34 mouse cellular contexts compared by ENCODE assay signal in genomic region chr16:88847363-88847762, GRCm38 (mm10). TPM values are rescaled to one million over a fixed set of nuclear protein-coding genes. Genes with fewer than 3 reads are reported as not detected.
DNase-seq lines count a peak whose midpoint lies in the region; ATAC-seq and TF ChIP-seq lines count a peak whose summit lies in the region.
"Had no signal": no experiment of that assay in that cellular context is flagged by ENCODE, and none has a peak within 500 bp of the region (broad histone marks: within the 10 kb centered on the region; RNA-seq: fewer than 3 reads in every experiment).

No protein-coding gene starts in this region.

- H3K27ac ChIP-seq in kidney, adult 2 months (ENCODE audit: insufficient read depth, low read depth, low read length): no peak overlapping the region
- no peak overlapping the region for H3K27ac ChIP-seq in kidney, embryonic 15.5 days
- peak overlapping the region; percentile 80 for H3K27ac ChIP-seq in liver, postnatal 0 days (ENCODE audit: low read depth)
- no peak overlapping the region for H3K27ac ChIP-seq in liver, embryonic 12.5 days
- H3K27ac ChIP-seq: embryonic facial prominence, embryonic 10.5 days; embryonic facial prominence, embryonic 13.5 days; forebrain, embryonic 12.5 days; forebrain, embryonic 15.5 days; hindbrain, embryonic 12.5 days had no signal

- TF ChIP-seq POLR2A in kidney, adult 2 months (IDR thresholded peaks at IDR 0.05; ENCODE audit: low read depth, low read length): no peak

- no peaks in the 10 kb centered on the region for H3K4me1 ChIP-seq in kidney, adult 2 months (ENCODE audit: control insufficient read depth, insufficient read depth, low read length)
- no peaks in the 10 kb centered on the region for H3K4me1 ChIP-seq in kidney, embryonic 15.5 days
- peaks cover 2% of the 10 kb centered on the region; the same call in 1 of the 2 replicates for H3K4me1 ChIP-seq in liver, postnatal 0 days (ENCODE audit: insufficient read depth)
- H3K4me1 ChIP-seq in liver, embryonic 12.5 days: no peaks in the 10 kb centered on the region
- H3K4me1 ChIP-seq: embryonic facial prominence, embryonic 10.5 days; embryonic facial prominence, embryonic 13.5 days; forebrain, embryonic 12.5 days; forebrain, embryonic 15.5 days; hindbrain, embryonic 12.5 days had no signal

- no peak overlapping the region for H3K4me2 ChIP-seq in kidney, embryonic 15.5 days
- H3K4me2 ChIP-seq in liver, postnatal 0 days (ENCODE audit: low read depth, low read length): no peak overlapping the region
- H3K4me2 ChIP-seq in liver, embryonic 12.5 days: no peak overlapping the region
- H3K4me2 ChIP-seq: embryonic facial prominence, embryonic 13.5 days; forebrain, embryonic 12.5 days; forebrain, embryonic 15.5 days; heart, embryonic 11.5 days; hindbrain, embryonic 12.5 days had no signal

- H3K27me3 ChIP-seq in kidney, adult 2 months (replicated peaks; ENCODE audit: control insufficient read depth, insufficient read depth, low read length): no peaks in the 10 kb centered on the region
- H3K27me3 ChIP-seq in kidney, embryonic 15.5 days: no peaks in the 10 kb centered on the region
- no peaks in the 10 kb centered on the region for H3K27me3 ChIP-seq in liver, postnatal 0 days (ENCODE audit: insufficient read depth, low read length)
- H3K27me3 ChIP-seq in liver, embryonic 12.5 days (replicated peaks): no peaks in the 10 kb centered on the region
- H3K27me3 ChIP-seq: embryonic facial prominence, embryonic 13.5 days; forebrain, embryonic 12.5 days; forebrain, embryonic 15.5 days; hindbrain, embryonic 12.5 days had no signal

- H3K4me3 ChIP-seq in kidney, adult 2 months (ENCODE audit: insufficient read depth, low read depth, low read length): no peak overlapping the region
- no peak overlapping the region for H3K4me3 ChIP-seq in kidney, embryonic 15.5 days (replicated peaks)
- no peak overlapping the region for H3K4me3 ChIP-seq in liver, postnatal 0 days (ENCODE audit: low read depth, low read length)
- no peak overlapping the region for H3K4me3 ChIP-seq in liver, embryonic 12.5 days
- H3K4me3 ChIP-seq: embryonic facial prominence, embryonic 10.5 days; embryonic facial prominence, embryonic 13.5 days; erythroblast, embryonic 14.5 days; forebrain, embryonic 12.5 days; forebrain, embryonic 15.5 days; hindbrain, embryonic 12.5 days had no signal

- 0 out of 2 replicates have a peak, but pooled peaks have one; percentile 56 for ATAC-seq in kidney, embryonic 15.5 days (replicated peaks; ENCODE audit: low FRiP score)
- 0 out of 2 replicates have a peak, but pooled peaks have one; percentile 37 for ATAC-seq in liver, postnatal 0 days
- ATAC-seq in liver, embryonic 12.5 days: no peak
- ATAC-seq: activated CD4-positive, CD25-positive, alpha-beta regulatory T cell, adult 4 months; forebrain, embryonic 15.5 days had no signal

- WGBS in kidney, adult 2 months: 49% methylated on average over 1 of the region's 1 CpGs
- whole genome bisulfite sequencing in kidney, embryonic 15.5 days: 87% methylated on average over 1 of the region's 1 CpGs
- WGBS in liver, postnatal 0 days (ENCODE audit: insufficient replicate concordance): 64% methylated on average over 1 of the region's 1 CpGs
- WGBS in liver, embryonic 12.5 days (ENCODE audit: insufficient replicate concordance): 84% methylated on average over 1 of the region's 1 CpGs

- TF ChIP-seq CTCF in kidney, adult 2 months (conservative IDR thresholded peaks at IDR 0.05; ENCODE audit: insufficient read depth, insufficient read length, low read depth, low read length): no peak
- no peak for TF ChIP-seq CTCF in liver, postnatal 0 days (IDR thresholded peaks at IDR 0.05; ENCODE audit: low read depth)

- DNase-seq in kidney, adult 2 months: peak; percentile 67
- no peak for DNase-seq in kidney, postnatal 4 days
- DNase-seq in kidney, postnatal 10 days: no peak
- DNase-seq in liver, postnatal 0 days: no peak
- DNase-seq in gastrocnemius, adult 8-10 months (ENCODE audit: low spot score in 2 of 2): no peak
- DNase-seq: adrenal gland, adult 8-10 months; adrenal gland, postnatal 25 days; cerebellum, adult 11-12 months; cerebellum, adult 8-10 months; cerebellum, postnatal 10 days; cerebellum, postnatal 36 days; embryo, embryonic 11 days; gastrocnemius, postnatal 14 days; heart, adult 11 months had no signal

- H3K36me3 ChIP-seq in kidney, adult 2 months (ENCODE audit: control insufficient read depth, insufficient read depth, low read length): no peaks in the 10 kb centered on the region
- H3K36me3 ChIP-seq in kidney, embryonic 15.5 days: no peaks in the 10 kb centered on the region
- no peaks in the 10 kb centered on the region for H3K36me3 ChIP-seq in liver, postnatal 0 days (replicated peaks; ENCODE audit: insufficient read depth, low read length)
- no peaks in the 10 kb centered on the region for H3K36me3 ChIP-seq in liver, embryonic 12.5 days
- H3K36me3 ChIP-seq: embryonic facial prominence, embryonic 10.5 days; embryonic facial prominence, embryonic 13.5 days; forebrain, embryonic 12.5 days; forebrain, embryonic 15.5 days; hindbrain, embryonic 12.5 days had no signal

- no peak for TF ChIP-seq EP300 in liver, postnatal 0 days (IDR thresholded peaks at IDR 0.05; ENCODE audit: low read depth)

- no peak overlapping the region for H3K9ac ChIP-seq in kidney, embryonic 15.5 days
- no peak overlapping the region for H3K9ac ChIP-seq in liver, postnatal 0 days (replicated peaks)
- H3K9ac ChIP-seq in liver, embryonic 12.5 days: no peak overlapping the region
- H3K9ac ChIP-seq: embryonic facial prominence, embryonic 13.5 days; forebrain, embryonic 12.5 days; forebrain, embryonic 15.5 days; hindbrain, embryonic 12.5 days had no signal

- no peaks in the 10 kb centered on the region for H3K9me3 ChIP-seq in kidney, embryonic 15.5 days (replicated peaks)
- H3K9me3 ChIP-seq in liver, postnatal 0 days (ENCODE audit: low read length): no peaks in the 10 kb centered on the region
- no peaks in the 10 kb centered on the region for H3K9me3 ChIP-seq in liver, embryonic 12.5 days (replicated peaks)
- H3K9me3 ChIP-seq: embryonic facial prominence, embryonic 10.5 days; embryonic facial prominence, embryonic 13.5 days; forebrain, embryonic 12.5 days; forebrain, embryonic 15.5 days; hindbrain, embryonic 12.5 days had no signal

RNA-seq across cellular contexts. Expression of gene Krtap14, which starts 21.4 kb away (rescaled TPM):
- not detected in 2 replicates for polyA plus RNA-seq in kidney, adult 2 months (2012; rRNA removed)
- not detected in 2 replicates for polyA plus RNA-seq in kidney, embryonic 15.5 days (2015; fragmentation: Nextera tagmentation; extraction: Ambion mirVana)
- polyA plus RNA-seq in liver, postnatal 0 days (2015; fragmentation: Nextera tagmentation; extraction: Ambion mirVana): not detected in 2 replicates
- polyA plus RNA-seq in liver, embryonic 12.5 days (2016; fragmentation: Nextera tagmentation; extraction: Ambion mirVana): not detected in 2 replicates
- not detected for total RNA-seq in gastrocnemius, adult 8-10 months (2022)
- total RNA-seq: adrenal gland, adult 8-10 months; adrenal gland, postnatal 25 days; ES-E14; gastrocnemius, adult 18-20 months; gastrocnemius, postnatal 14 days; gastrocnemius, postnatal 4 days; heart, adult 8-10 months; heart, postnatal 25 days; hematopoietic stem cell, adult 5-6 weeks had no signal
- polyA plus RNA-seq: activated CD4-positive, CD25-positive, alpha-beta regulatory T cell, adult 4 months; brain, embryonic 14.5 days; cortical plate, adult 2 months; embryonic facial prominence, embryonic 10.5 days; embryonic facial prominence, embryonic 13.5 days; erythroblast, embryonic 14.5 days; forebrain, embryonic 12.5 days; forebrain, embryonic 15.5 days; heart, embryonic 11.5 days; heart, embryonic 14.5 days; heart, postnatal 0 days; hindbrain, embryonic 12.5 days had no signal

RNA-seq across cellular contexts. Expression of gene Krtap19-1, which starts 21.8 kb away (rescaled TPM):
- not detected in 2 replicates for polyA plus RNA-seq in kidney, adult 2 months (2012; rRNA removed)
- polyA plus RNA-seq in kidney, embryonic 15.5 days (2015; fragmentation: Nextera tagmentation; extraction: Ambion mirVana): not detected in 2 replicates
- not detected in 2 replicates for polyA plus RNA-seq in liver, postnatal 0 days (2015; fragmentation: Nextera tagmentation; extraction: Ambion mirVana)
- not detected in 2 replicates for polyA plus RNA-seq in liver, embryonic 12.5 days (2016; fragmentation: Nextera tagmentation; extraction: Ambion mirVana)
- total RNA-seq in gastrocnemius, adult 8-10 months (2022): not detected
- total RNA-seq: adrenal gland, adult 8-10 months; adrenal gland, postnatal 25 days; ES-E14; gastrocnemius, adult 18-20 months; gastrocnemius, postnatal 14 days; gastrocnemius, postnatal 4 days; heart, adult 8-10 months; heart, postnatal 25 days; hematopoietic stem cell, adult 5-6 weeks had no signal
- polyA plus RNA-seq: activated CD4-positive, CD25-positive, alpha-beta regulatory T cell, adult 4 months; brain, embryonic 14.5 days; cortical plate, adult 2 months; embryonic facial prominence, embryonic 10.5 days; embryonic facial prominence, embryonic 13.5 days; erythroblast, embryonic 14.5 days; forebrain, embryonic 12.5 days; forebrain, embryonic 15.5 days; heart, embryonic 11.5 days; heart, embryonic 14.5 days; heart, postnatal 0 days; hindbrain, embryonic 12.5 days had no signal

RNA-seq across cellular contexts. Expression of gene Krtap19-2, which starts 26.7 kb away (rescaled TPM):
- not detected in 2 replicates for polyA plus RNA-seq in kidney, adult 2 months (2012; rRNA removed)
- polyA plus RNA-seq in kidney, embryonic 15.5 days (2015; fragmentation: Nextera tagmentation; extraction: Ambion mirVana): not detected in 2 replicates
- not detected in 2 replicates for polyA plus RNA-seq in liver, postnatal 0 days (2015; fragmentation: Nextera tagmentation; extraction: Ambion mirVana)
- polyA plus RNA-seq in liver, embryonic 12.5 days (2016; fragmentation: Nextera tagmentation; extraction: Ambion mirVana): not detected in 2 replicates
- total RNA-seq in gastrocnemius, adult 8-10 months (2022): not detected
- total RNA-seq: adrenal gland, adult 8-10 months; adrenal gland, postnatal 25 days; ES-E14; gastrocnemius, adult 18-20 months; gastrocnemius, postnatal 14 days; gastrocnemius, postnatal 4 days; heart, adult 8-10 months; heart, postnatal 25 days; hematopoietic stem cell, adult 5-6 weeks had no signal
- polyA plus RNA-seq: activated CD4-positive, CD25-positive, alpha-beta regulatory T cell, adult 4 months; brain, embryonic 14.5 days; cortical plate, adult 2 months; embryonic facial prominence, embryonic 10.5 days; embryonic facial prominence, embryonic 13.5 days; erythroblast, embryonic 14.5 days; forebrain, embryonic 12.5 days; forebrain, embryonic 15.5 days; heart, embryonic 11.5 days; heart, embryonic 14.5 days; heart, postnatal 0 days; hindbrain, embryonic 12.5 days had no signal

RNA-seq across cellular contexts. Expression of gene Krtap15, which starts 27.3 kb away (rescaled TPM):
- polyA plus RNA-seq in kidney, adult 2 months (2012; rRNA removed): not detected in 2 replicates
- polyA plus RNA-seq in kidney, embryonic 15.5 days (2015; fragmentation: Nextera tagmentation; extraction: Ambion mirVana): not detected in 2 replicates
- polyA plus RNA-seq in liver, postnatal 0 days (2015; fragmentation: Nextera tagmentation; extraction: Ambion mirVana): not detected in 2 replicates
- not detected in 2 replicates for polyA plus RNA-seq in liver, embryonic 12.5 days (2016; fragmentation: Nextera tagmentation; extraction: Ambion mirVana)
- not detected for total RNA-seq in gastrocnemius, adult 8-10 months (2022)
- total RNA-seq: adrenal gland, adult 8-10 months; adrenal gland, postnatal 25 days; ES-E14; gastrocnemius, postnatal 14 days; gastrocnemius, postnatal 4 days; heart, adult 8-10 months; heart, postnatal 25 days; hematopoietic stem cell, adult 5-6 weeks had no signal
- polyA plus RNA-seq: activated CD4-positive, CD25-positive, alpha-beta regulatory T cell, adult 4 months; brain, embryonic 14.5 days; cortical plate, adult 2 months; embryonic facial prominence, embryonic 10.5 days; embryonic facial prominence, embryonic 13.5 days; erythroblast, embryonic 14.5 days; forebrain, embryonic 12.5 days; forebrain, embryonic 15.5 days; heart, embryonic 11.5 days; heart, embryonic 14.5 days; heart, postnatal 0 days; hindbrain, embryonic 12.5 days had no signal

RNA-seq across cellular contexts. Expression of gene Krtap19-3, which starts 30.5 kb away (rescaled TPM):
- not detected in 2 replicates for polyA plus RNA-seq in kidney, adult 2 months (2012; rRNA removed)
- not detected in 2 replicates for polyA plus RNA-seq in kidney, embryonic 15.5 days (2015; fragmentation: Nextera tagmentation; extraction: Ambion mirVana)
- not detected in 2 replicates for polyA plus RNA-seq in liver, postnatal 0 days (2015; fragmentation: Nextera tagmentation; extraction: Ambion mirVana)
- polyA plus RNA-seq in liver, embryonic 12.5 days (2016; fragmentation: Nextera tagmentation; extraction: Ambion mirVana): not detected in 2 replicates
- not detected for total RNA-seq in gastrocnemius, adult 8-10 months (2022)
- total RNA-seq: adrenal gland, adult 8-10 months; adrenal gland, postnatal 25 days; ES-E14; gastrocnemius, adult 18-20 months; gastrocnemius, postnatal 14 days; gastrocnemius, postnatal 4 days; heart, adult 8-10 months; heart, postnatal 25 days; hematopoietic stem cell, adult 5-6 weeks had no signal
- polyA plus RNA-seq: activated CD4-positive, CD25-positive, alpha-beta regulatory T cell, adult 4 months; brain, embryonic 14.5 days; cortical plate, adult 2 months; embryonic facial prominence, embryonic 10.5 days; embryonic facial prominence, embryonic 13.5 days; erythroblast, embryonic 14.5 days; forebrain, embryonic 12.5 days; forebrain, embryonic 15.5 days; heart, embryonic 11.5 days; heart, embryonic 14.5 days; heart, postnatal 0 days; hindbrain, embryonic 12.5 days had no signal
